Mouse (Mus musculus): ENCODE measurements around the gene Tmc5.

Gene Tmc5

GRCm38 (mm10) chr7:118611185-118611749, 14.2 kb downstream of the Tmc5 start:
- DNase-seq (ENCODE audit: low spot score): no peak

GRCm38 (mm10) chr7:118611933-118612332, 14.8 kb downstream of the Tmc5 start:
- DNase-seq (ENCODE audit: low spot score): no peak

- DNase-seq (ENCODE audit: low spot score): no peak
Measured at GRCm38 (mm10) chr7:118614076-118614475, 17.0 kb downstream of the Tmc5 start.

GRCm38 (mm10) chr7:118618104-118618503, 21.0 kb downstream of the Tmc5 start:
- DNase-seq (ENCODE audit: low spot score): no peak

- no peak for DNase-seq (ENCODE audit: low spot score)
Measured at GRCm38 (mm10) chr7:118620243-118620906, 23.3 kb downstream of the Tmc5 start.

GRCm38 (mm10) chr7:118621094-118621493, 24.0 kb downstream of the Tmc5 start:
- DNase-seq (ENCODE audit: low spot score): no peak

- DNase-seq (ENCODE audit: low spot score): no peak
Measured at GRCm38 (mm10) chr7:118627550-118628298, 30.6 kb downstream of the Tmc5 start.

- no peak for DNase-seq (ENCODE audit: low spot score)
Measured at GRCm38 (mm10) chr7:118633094-118633493, 36.0 kb downstream of the Tmc5 start.

- no peak for DNase-seq (ENCODE audit: low spot score)
Measured at GRCm38 (mm10) chr7:118633951-118634350, 36.9 kb downstream of the Tmc5 start.

GRCm38 (mm10) chr7:118637466-118637865, 40.4 kb downstream of the Tmc5 start:
- no peak for DNase-seq (ENCODE audit: low spot score)

- DNase-seq (ENCODE audit: low spot score): no peak
Measured at GRCm38 (mm10) chr7:118646237-118646636, 49.1 kb downstream of the Tmc5 start.

- no peak for DNase-seq (ENCODE audit: low spot score)
Measured at GRCm38 (mm10) chr7:118649328-118649727, 52.2 kb downstream of the Tmc5 start.

- no peak for DNase-seq (ENCODE audit: low spot score)
Measured at GRCm38 (mm10) chr7:118650119-118650518, 53.0 kb downstream of the Tmc5 start.

GRCm38 (mm10) chr7:118650891-118651290, 53.8 kb downstream of the Tmc5 start:
- DNase-seq (ENCODE audit: low spot score): no peak

- no peak for DNase-seq (ENCODE audit: low spot score)
Measured at GRCm38 (mm10) chr7:118652572-118653295, 55.6 kb downstream of the Tmc5 start.

- DNase-seq (ENCODE audit: low spot score): no peak
Measured at GRCm38 (mm10) chr7:118656730-118657129, 59.6 kb downstream of the Tmc5 start.

- no peak for DNase-seq (ENCODE audit: low spot score)
Measured at GRCm38 (mm10) chr7:118667773-118668172, 70.7 kb downstream of the Tmc5 start.

GRCm38 (mm10) chr7:118670142-118670541, 73.0 kb downstream of the Tmc5 start:
- DNase-seq (ENCODE audit: low spot score): no peak

GRCm38 (mm10) chr7:118676826-118677225, 79.7 kb downstream of the Tmc5 start:
- DNase-seq (ENCODE audit: low spot score): no peak

- DNase-seq (ENCODE audit: low spot score): peak; percentile 68
Measured at GRCm38 (mm10) chr7:118688199-118688598, 91.1 kb downstream of the Tmc5 start.

GRCm38 (mm10) chr7:118689088-118689487, 92.0 kb downstream of the Tmc5 start:
- DNase-seq (ENCODE audit: low spot score): no peak

GRCm38 (mm10) chr7:118691287-118691686, 94.2 kb downstream of the Tmc5 start:
- DNase-seq (ENCODE audit: low spot score): no peak

GRCm38 (mm10) chr7:118696146-118696545, 99.0 kb downstream of the Tmc5 start:
- no peak for DNase-seq (ENCODE audit: low spot score)

All from c-Kit-positive CD71-positive TER-119-positive erythroid progenitor cells, embryonic 14.5 days (primary cell).